Mouse (Mus musculus) MEL-GATA-1-ER (cell line): ENCODE results near the gene Ephx1.
"Not testable (repeated sequence)": the region's sequence is repeated elsewhere in the genome, so short reads cannot be mapped to it uniquely, and the experiment has no call there.

ENCODE experiments used
- DNase-seq: peaks from one replicate; pipeline ENCODE4 v3.0.0-alpha.2; 2012; ENCODE audit warnings: low read depth; ENCODE audit errors: extremely low read depth

Ephx1 gene

GRCm38 (mm10) chr1:181014731-181015500 is 5.8 kb downstream of the Ephx1 start:
- DNase-seq: no peak

GRCm38 (mm10) chr1:181013446-181013845 is 7.3 kb downstream of the Ephx1 start:
- no peak for DNase-seq

GRCm38 (mm10) chr1:181012416-181012815 is 8.3 kb downstream of the Ephx1 start:
- DNase-seq: no peak

GRCm38 (mm10) chr1:181011601-181012000 is 9.1 kb downstream of the Ephx1 start:
- DNase-seq: no peak

- DNase-seq: no peak
Measured at GRCm38 (mm10) chr1:181010171-181010932, 10.4 kb downstream of the Ephx1 start.

GRCm38 (mm10) chr1:181009754-181010153 is 10.9 kb downstream of the Ephx1 start:
- no peak for DNase-seq

GRCm38 (mm10) chr1:181009011-181009590 is 11.6 kb downstream of the Ephx1 start:
- DNase-seq: no peak

- no peak for DNase-seq
Measured at GRCm38 (mm10) chr1:181008266-181008665, 12.4 kb downstream of the Ephx1 start.

GRCm38 (mm10) chr1:181007831-181008230 is 12.9 kb downstream of the Ephx1 start:
- DNase-seq: no peak

- no peak for DNase-seq
Measured at GRCm38 (mm10) chr1:181005331-181005730, 15.4 kb downstream of the Ephx1 start.

GRCm38 (mm10) chr1:181003790-181004189 is 16.9 kb downstream of the Ephx1 start:
- no peak for DNase-seq

GRCm38 (mm10) chr1:181001621-181002020 is 19.1 kb downstream of the Ephx1 start:
- no peak for DNase-seq

- DNase-seq: no peak
Measured at GRCm38 (mm10) chr1:181001217-181001616, 19.5 kb downstream of the Ephx1 start.

- no peak for DNase-seq
Measured at GRCm38 (mm10) chr1:181000501-181001092, 20.1 kb downstream of the Ephx1 start.

- DNase-seq: peak; percentile 56
Measured at GRCm38 (mm10) chr1:180992142-180992541, 28.6 kb downstream of the Ephx1 start.

GRCm38 (mm10) chr1:180990671-180991070 is 30.0 kb downstream of the Ephx1 start:
- no peak for DNase-seq

GRCm38 (mm10) chr1:180987759-180988158 is 32.9 kb downstream of the Ephx1 start:
- peak; percentile 44 for DNase-seq

- DNase-seq: no peak
Measured at GRCm38 (mm10) chr1:180986701-180987100, 34.0 kb downstream of the Ephx1 start.

GRCm38 (mm10) chr1:180981298-180982046 is 39.2 kb downstream of the Ephx1 start:
- not testable (repeated sequence) for DNase-seq

- DNase-seq: no peak
Measured at GRCm38 (mm10) chr1:180980464-180980863, 40.2 kb downstream of the Ephx1 start.
